Mouse (Mus musculus): ENCODE data around the gene Gm2381.
"Not testable (repeated sequence)": the region's sequence is repeated elsewhere in the genome, so short reads cannot be mapped to it uniquely, and the experiment has no call there.

Gm2381 gene

GRCm38 (mm10) chr7:42866801-42867458, at the start of gene Gm2381:
Gm2381 (minus strand) TSS chr7:42867234.
- not testable (repeated sequence) for DNase-seq (ENCODE audit: extremely low read depth, low read depth, low spot score)

- not testable (repeated sequence) for DNase-seq (ENCODE audit: extremely low read depth, low read depth, low spot score)
Observed at GRCm38 (mm10) chr7:42898067-42898466, 31.0 kb upstream of the Gm2381 start.

GRCm38 (mm10) chr7:42878090-42878489, 11.1 kb upstream of the Gm2381 start:
- DNase-seq (ENCODE audit: extremely low read depth, low read depth, low spot score) = no peak

- not testable (repeated sequence) for DNase-seq (ENCODE audit: extremely low read depth, low read depth, low spot score)
Observed at GRCm38 (mm10) chr7:42838366-42838765, 28.7 kb downstream of the Gm2381 start.

- no peak for DNase-seq (ENCODE audit: extremely low read depth, low read depth, low spot score)
Observed at GRCm38 (mm10) chr7:42832221-42832620, 34.8 kb downstream of the Gm2381 start.

- not testable (repeated sequence) for DNase-seq (ENCODE audit: extremely low read depth, low read depth, low spot score)
Observed at GRCm38 (mm10) chr7:42793425-42793824, 73.6 kb downstream of the Gm2381 start, which contains the start of gene Vmn2r62. Vmn2r62 (minus strand) TSS chr7:42793525.
